Mouse (Mus musculus) left cerebral cortex, postnatal 14 days (tissue): ENCODE data around the gene Tgif1. TPM values are rescaled to one million over a fixed set of nuclear protein-coding genes. Genes with fewer than 3 reads are reported as not detected.
A peak's percentile ranks its signal among the peaks of the same experiment; 100 is the strongest.

Experiments
- DNase-seq, 2 experiments: peaks; one replicate each; pipeline ENCODE4 v3.0.0; 2021 to 2022; ENCODE audit warnings: low spot score in 2 of 2, mixed read lengths in 1 of 2
- intact Hi-C: fragments of 180-260 bp; cut with DNase I; formaldehyde crosslinking; loops from one replicate; pipeline ENCODE4 v1.15.1; 2025
- total RNA-seq, 2 experiments: library from RNA; stranded (reverse); gene quantifications; 2 replicates each; pipeline ENCODE4 v1.2.3; 2021

The Tgif1 gene
- total RNA-seq, 2 experiments from 2014 or later, result 2.1 to 3.4 TPM

- no peak for DNase-seq
- intact Hi-C loops, result no loop called here
These were observed 15.4 kb upstream of the Tgif1 start for GRCm38 (mm10) chr17:70868577-70869229.

- intact Hi-C loops, result no loop called here
- DNase-seq, result no peak
These were observed 13.3 kb upstream of the Tgif1 start for GRCm38 (mm10) chr17:70866538-70867114.

GRCm38 (mm10) chr17:70866029-70866428 lies 12.7 kb upstream of the Tgif1 start:
- intact Hi-C loops, result no loop called here
- DNase-seq, result no peak

- intact Hi-C loops, result no loop called here
These were observed 11.8 kb upstream of the Tgif1 start for GRCm38 (mm10) chr17:70865060-70865604.

GRCm38 (mm10) chr17:70864645-70865044 lies 11.3 kb upstream of the Tgif1 start:
- DNase-seq, result no peak
- intact Hi-C loops, result no loop called here

More at GRCm38 (mm10) chr17:70865060-70865604, 11.8 kb upstream of the Tgif1 start:
- DNase-seq, result no peak

- intact Hi-C loops, result no loop called here
- no peak for DNase-seq
These were observed 10.8 kb upstream of the Tgif1 start for GRCm38 (mm10) chr17:70864117-70864516.

GRCm38 (mm10) chr17:70858814-70859213 lies 5.5 kb upstream of the Tgif1 start:
- DNase-seq, result no peak
- intact Hi-C loops, result no loop called here

GRCm38 (mm10) chr17:70856871-70857415 lies 3.6 kb upstream of the Tgif1 start:
- DNase-seq, result no peak
- intact Hi-C loops, result no loop called here

GRCm38 (mm10) chr17:70854021-70854420 lies 675 bp upstream of the Tgif1 start:
- intact Hi-C loops, result loop anchor here (5.0 kb wide), 2 partner anchors 97 to 113 kb away; no protein-coding TSS in a partner anchor
- DNase-seq, result no peak

- peak; percentile 48 to 59 for DNase-seq
- intact Hi-C loops, result loop anchor here (5.0 kb wide), 2 partner anchors 96 to 114 kb away; no protein-coding TSS in a partner anchor
These were observed 510 bp downstream of the Tgif1 start for GRCm38 (mm10) chr17:70852686-70853386.

- intact Hi-C loops, result loop anchor here (5.0 kb wide), 2 partner anchors 95 to 115 kb away; no protein-coding TSS in a partner anchor
- DNase-seq, result no peak
These were observed 1.2 kb downstream of the Tgif1 start for GRCm38 (mm10) chr17:70852011-70852685.

GRCm38 (mm10) chr17:70850996-70851991 lies 2.1 kb downstream of the Tgif1 start:
- intact Hi-C loops, result loop anchor here (5.0 kb wide), 2 partner anchors 94 to 116 kb away; no protein-coding TSS in a partner anchor
- DNase-seq, result peak; percentile 16 to 57

- intact Hi-C loops, result loop anchor here (5.0 kb wide), 2 partner anchors 93 to 117 kb away; no protein-coding TSS in a partner anchor
- peak in 1 of 2 experiments; percentile 24 for DNase-seq
These were observed 2.9 kb downstream of the Tgif1 start for GRCm38 (mm10) chr17:70850233-70850995.

- intact Hi-C loops, result loop anchor here (5.0 kb wide), 2 partner anchors 92 to 118 kb away; no protein-coding TSS in a partner anchor
- peak; percentile 66 to 75 for DNase-seq
These were observed 3.7 kb downstream of the Tgif1 start for GRCm38 (mm10) chr17:70849399-70850232.

- DNase-seq, result no peak
- intact Hi-C loops, result no loop called here
These were observed 4.6 kb downstream of the Tgif1 start for GRCm38 (mm10) chr17:70848511-70849398.
